Mouse (Mus musculus): ENCODE results near the gene Scel.

- TF ChIP-seq CTCF (IDR thresholded peaks at IDR 0.05; ENCODE audit: borderline replicate concordance, control insufficient read depth, extremely low read depth, insufficient read depth, low read length, poor library complexity) (no peak), POLR2A (IDR thresholded peaks at IDR 0.05; ENCODE audit: control insufficient read depth, extremely low read depth, insufficient read depth, low read length, poor library complexity) (no peak)
Observed at GRCm38 (mm10) chr14:103512802-103513472, at the start of gene Scel.

Data from thymus, adult 2 months (tissue).